Mouse (Mus musculus): ENCODE measurements around the gene Tmem200b. TPM values are rescaled to one million over a fixed set of nuclear protein-coding genes. Genes with fewer than 3 reads are reported as not detected.

The Tmem200b gene
- total and polyA plus RNA-seq, 3 experiments, result not detected

GRCm38 (mm10) chr4:131914046-131914643, 7.4 kb upstream of the Tmem200b start:
- Histone ChIP-seq H3K4me3 (ENCODE audit: control insufficient read depth in 1 of 2, insufficient read depth in 1 of 2, low read depth in 2 of 2, low read length in 2 of 2) (no peak overlapping the region), H3K27ac (ENCODE audit: control insufficient read depth, low read depth, low read length) (no peak overlapping the region), H3K9ac (ENCODE audit: control insufficient read depth, low read depth, low read length, poor library complexity, severe bottlenecking) (no peak overlapping the region), H3K9me3 (replicated peaks; ENCODE audit: insufficient read depth, low read length) (no peaks in the 10 kb centered on the region), H3K36me3 (ENCODE audit: control insufficient read depth in 1 of 2, insufficient read depth in 2 of 2, low read length in 2 of 2) (no peaks in the 10 kb centered on the region), H3K27me3 (ENCODE audit: control insufficient read depth in 1 of 2, insufficient read depth in 2 of 2, low read length in 2 of 2) (no peaks in the 10 kb centered on the region), H3K79me2 (ENCODE audit: control insufficient read depth, insufficient read depth, low read length, poor library complexity) (no peaks in the 10 kb centered on the region), H3K4me1 (ENCODE audit: control insufficient read depth in 1 of 2, insufficient read depth in 2 of 2, low read length in 2 of 2) (no peaks in the 10 kb centered on the region)
- no peak for TF ChIP-seq POLR2A (IDR thresholded peaks at IDR 0.05; ENCODE audit: control insufficient read depth in 1 of 2, insufficient read depth in 1 of 2, low read depth in 1 of 2, low read length in 2 of 2, poor library complexity in 1 of 2)
- no peak for TF ChIP-seq RCOR1 (IDR thresholded peaks at IDR 0.05; ENCODE audit: low read depth, low read length)
- no peak for TF ChIP-seq RAD21 (IDR thresholded peaks at IDR 0.05; ENCODE audit: low read depth, low read length)
- no peak for TF ChIP-seq ELF1 (IDR thresholded peaks at IDR 0.05; ENCODE audit: low read depth, low read length)
- no peak for TF ChIP-seq ETS1 (IDR thresholded peaks at IDR 0.05; ENCODE audit: low read depth, low read length)
- no peak for TF ChIP-seq CHD1 (IDR thresholded peaks at IDR 0.05; ENCODE audit: low read depth, low read length)
- TF ChIP-seq E2F4 (IDR thresholded peaks at IDR 0.05; ENCODE audit: borderline replicate concordance, low read depth, low read length), result no peak
- TF ChIP-seq ZC3H11A (IDR thresholded peaks at IDR 0.05; ENCODE audit: low read depth, low read length), result no peak
- TF ChIP-seq ZNF384 (IDR thresholded peaks at IDR 0.05; ENCODE audit: low read depth, low read length), result no peak
- no peak for DNase-seq (ENCODE audit: low read depth, low spot score)

GRCm38 (mm10) chr4:131914891-131915469, 6.6 kb upstream of the Tmem200b start:
- H3K27ac ChIP-seq (ENCODE audit: control insufficient read depth, low read depth, low read length), result no peak overlapping the region
- no peaks in the 10 kb centered on the region for H3K79me2 ChIP-seq (ENCODE audit: control insufficient read depth, insufficient read depth, low read length, poor library complexity)
- H3K4me1 ChIP-seq (ENCODE audit: control insufficient read depth in 1 of 2, insufficient read depth in 2 of 2, low read length in 2 of 2), result no peaks in the 10 kb centered on the region
- no peaks in the 10 kb centered on the region for H3K27me3 ChIP-seq (ENCODE audit: control insufficient read depth in 1 of 2, insufficient read depth in 2 of 2, low read length in 2 of 2)
- no peak overlapping the region for H3K4me3 ChIP-seq (ENCODE audit: control insufficient read depth in 1 of 2, insufficient read depth in 1 of 2, low read depth in 2 of 2, low read length in 2 of 2)
- DNase-seq (ENCODE audit: low read depth, low spot score), result no peak
- H3K9ac ChIP-seq (ENCODE audit: control insufficient read depth, low read depth, low read length, poor library complexity, severe bottlenecking), result no peak overlapping the region
- no peaks in the 10 kb centered on the region for H3K36me3 ChIP-seq (ENCODE audit: control insufficient read depth in 1 of 2, insufficient read depth in 2 of 2, low read length in 2 of 2)
- TF ChIP-seq USF1 (IDR thresholded peaks at IDR 0.05; ENCODE audit: low read depth, low read length) (no peak), JUND (IDR thresholded peaks at IDR 0.05; ENCODE audit: low read depth, low read length) (no peak)
- H3K9me3 ChIP-seq (replicated peaks; ENCODE audit: insufficient read depth, low read length), result no peaks in the 10 kb centered on the region

GRCm38 (mm10) chr4:131915821-131916328, 5.7 kb upstream of the Tmem200b start:
- H3K9ac ChIP-seq (ENCODE audit: control insufficient read depth, low read depth, low read length, poor library complexity, severe bottlenecking), result no peak overlapping the region
- no peak for DNase-seq (ENCODE audit: low read depth, low spot score)
- no peaks in the 10 kb centered on the region for H3K36me3 ChIP-seq (ENCODE audit: control insufficient read depth in 1 of 2, insufficient read depth in 2 of 2, low read length in 2 of 2)
- no peaks in the 10 kb centered on the region for H3K79me2 ChIP-seq (ENCODE audit: control insufficient read depth, insufficient read depth, low read length, poor library complexity)
- no peak overlapping the region for H3K4me3 ChIP-seq (ENCODE audit: control insufficient read depth in 1 of 2, insufficient read depth in 1 of 2, low read depth in 2 of 2, low read length in 2 of 2)
- no peak overlapping the region for H3K27ac ChIP-seq (ENCODE audit: control insufficient read depth, low read depth, low read length)
- TF ChIP-seq SIN3A (IDR thresholded peaks at IDR 0.05; ENCODE audit: low read length) (no peak), TAL1 (IDR thresholded peaks at IDR 0.05; ENCODE audit: low read length) (no peak), POLR2AphosphoS2 (IDR thresholded peaks at IDR 0.05; ENCODE audit: low read length) (no peak), MAFK (IDR thresholded peaks at IDR 0.05; ENCODE audit: borderline replicate concordance, low read depth, low read length) (no peak), TCF12 (IDR thresholded peaks at IDR 0.05; ENCODE audit: low read depth, low read length) (no peak), GATA1 (IDR thresholded peaks at IDR 0.05; ENCODE audit: low read depth, low read length) (no peak), RAD21 (IDR thresholded peaks at IDR 0.05; ENCODE audit: low read depth, low read length) (no peak), MEF2A (IDR thresholded peaks at IDR 0.05; ENCODE audit: extremely low read depth, insufficient replicate concordance, low read depth, low read length, poor library complexity, severe bottlenecking) (no peak), USF2 (IDR thresholded peaks at IDR 0.05; ENCODE audit: borderline replicate concordance in 1 of 2, insufficient read depth in 1 of 2, low read depth in 1 of 2, low read length in 2 of 2) (no peak), UBTF (IDR thresholded peaks at IDR 0.05; ENCODE audit: borderline replicate concordance, insufficient read depth, low read depth, low read length) (no peak), TBP (IDR thresholded peaks at IDR 0.05; ENCODE audit: low read depth, low read length) (no peak), MAZ (IDR thresholded peaks at IDR 0.05; ENCODE audit: low read depth, low read length) (no peak), ELF1 (IDR thresholded peaks at IDR 0.05; ENCODE audit: low read depth, low read length) (no peak), USF1 (IDR thresholded peaks at IDR 0.05; ENCODE audit: low read depth, low read length) (no peak), MYB (IDR thresholded peaks at IDR 0.05; ENCODE audit: low read depth, low read length) (no peak), NRF1 (IDR thresholded peaks at IDR 0.05; ENCODE audit: insufficient read depth, low read depth, low read length, poor library complexity, severe bottlenecking) (no peak)
- H3K9me3 ChIP-seq (replicated peaks; ENCODE audit: insufficient read depth, low read length), result no peaks in the 10 kb centered on the region
- H3K4me1 ChIP-seq (ENCODE audit: control insufficient read depth in 1 of 2, insufficient read depth in 2 of 2, low read length in 2 of 2), result no peaks in the 10 kb centered on the region
- H3K27me3 ChIP-seq (ENCODE audit: control insufficient read depth in 1 of 2, insufficient read depth in 2 of 2, low read length in 2 of 2), result no peaks in the 10 kb centered on the region

Measured in MEL (cell line).